Mouse (Mus musculus) lung, postnatal 4 days (tissue): Measurements from ENCODE around the gene Gabrq.

ENCODE experiments used
- DNase-seq, 2 experiments: peaks; one replicate each; pipeline ENCODE4 v3.0.0; 2021

Gabrq gene

DNA sequence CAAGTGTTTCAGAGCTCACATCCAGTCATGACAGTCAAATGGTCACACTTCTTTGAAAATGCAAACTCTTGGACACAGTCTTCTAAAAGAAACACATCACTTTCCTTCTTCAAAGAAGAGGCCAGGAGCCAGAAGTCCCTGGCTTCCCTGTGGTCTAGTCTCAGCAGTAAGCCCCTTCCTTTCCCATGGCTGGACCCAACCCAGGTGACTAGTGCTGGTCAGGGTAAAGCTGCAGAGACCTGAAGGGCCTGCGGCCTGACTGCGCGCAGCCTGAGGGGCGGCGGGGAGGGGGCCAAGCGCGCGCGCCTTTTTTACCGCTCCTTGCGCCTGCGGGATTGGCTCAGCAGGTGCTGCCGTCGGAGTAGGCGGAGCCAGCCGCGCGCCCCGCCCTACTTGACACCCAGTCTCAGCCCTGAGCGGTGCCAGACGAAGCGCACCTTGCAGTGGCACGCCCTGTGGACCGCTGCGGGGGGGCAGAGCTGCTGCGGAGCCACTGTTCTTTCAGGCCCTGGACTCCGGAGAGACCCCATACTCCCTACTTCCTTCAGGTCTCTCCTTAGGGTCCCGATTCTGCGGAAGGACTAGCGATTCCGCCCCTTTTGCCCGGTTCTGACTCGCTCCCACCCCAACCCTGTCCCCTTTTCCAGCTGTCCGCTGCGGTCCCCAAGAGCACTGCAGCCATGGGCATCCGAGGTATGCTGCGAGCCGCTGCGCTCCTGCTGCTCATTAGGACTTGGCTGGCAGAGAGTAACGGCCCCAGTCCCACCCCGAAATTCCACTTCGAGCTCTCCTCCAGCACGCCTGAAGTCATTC is at the start of gene Gabrq:
Gabrq (plus strand) TSS at position 403 of the 813 bp plus-strand sequence.
- DNase-seq = peak; percentile 27 to 43

DNA sequence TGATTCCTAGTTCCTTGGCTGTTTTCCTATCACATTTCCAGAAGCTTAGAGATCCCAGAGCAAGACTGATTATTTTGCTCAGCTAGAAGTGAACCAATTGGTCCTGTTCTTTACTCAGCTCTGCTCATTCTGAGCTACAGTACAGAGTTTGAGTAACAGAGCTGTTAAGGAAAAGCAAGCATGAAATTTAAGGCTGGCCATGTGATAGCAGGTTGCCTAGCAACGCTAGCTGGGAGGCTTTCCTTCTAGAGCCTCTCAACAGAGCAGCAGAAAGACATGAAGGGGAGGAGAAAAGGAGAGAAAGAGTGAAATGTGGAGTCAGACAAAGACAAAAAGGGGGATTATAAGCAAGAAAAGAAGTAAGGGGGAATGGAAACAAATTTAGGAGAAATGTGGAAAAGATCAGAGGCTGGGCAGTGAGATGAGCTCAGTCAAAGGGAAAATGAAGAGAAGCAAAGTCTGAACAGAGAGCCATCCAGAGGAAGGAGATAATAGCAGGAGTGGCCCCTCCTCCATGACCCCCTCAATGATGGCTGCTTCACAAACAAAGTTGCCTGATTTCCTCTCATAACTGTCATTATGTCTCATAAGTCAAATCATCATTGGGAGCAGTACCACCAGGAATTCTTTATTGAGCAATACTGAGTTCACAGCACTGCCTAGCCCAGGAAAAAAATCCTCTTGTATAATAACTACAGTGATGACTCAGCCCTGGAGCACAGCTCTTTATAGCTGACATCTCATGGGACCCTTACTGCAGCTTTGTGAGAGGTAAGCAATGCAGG is 36.0 kb upstream of the Gabrq start:
- DNase-seq = no peak

GRCm38 (mm10) chrX:72789558-72789871 is 35.5 kb upstream of the Gabrq start:
- DNase-seq = no peak

DNA sequence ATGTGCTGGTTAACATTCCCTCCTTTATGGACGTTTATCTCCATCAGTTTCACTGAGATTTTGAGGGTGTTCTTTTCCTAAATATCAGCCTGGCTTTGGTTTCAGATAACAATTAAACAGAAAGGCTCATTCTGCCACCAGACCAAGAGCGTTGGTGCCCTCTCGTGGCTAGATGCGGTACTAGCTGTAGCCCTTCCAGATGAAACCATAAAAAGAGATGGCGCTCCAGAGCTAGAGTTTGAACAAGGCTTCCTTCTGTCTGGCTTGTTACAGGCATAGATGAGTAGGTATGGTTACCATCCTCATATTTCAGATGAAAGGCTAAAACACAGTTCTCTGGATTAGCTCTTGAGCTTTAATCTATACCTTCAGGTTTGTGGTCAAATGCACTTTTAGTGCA is 5.4 kb upstream of the Gabrq start:
- DNase-seq = peak; percentile 51 to 75

DNA sequence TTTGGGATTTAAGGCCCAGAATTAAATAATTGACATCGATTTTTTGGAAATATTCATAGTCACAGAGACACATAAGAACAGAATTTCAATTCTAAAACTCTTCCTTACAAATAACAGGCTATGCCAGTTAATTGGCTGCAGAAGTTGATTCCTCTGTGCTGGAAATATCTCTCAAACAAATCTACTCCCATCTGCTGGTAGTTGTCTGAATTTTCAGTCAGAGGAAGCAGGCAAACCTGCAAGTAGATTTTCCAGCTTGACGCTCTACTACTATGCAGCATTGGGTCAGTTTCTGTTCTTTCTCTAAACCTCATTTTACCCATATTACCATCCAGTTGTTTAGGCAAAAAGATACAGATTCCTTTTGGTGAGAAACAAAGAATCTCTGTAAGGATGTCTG is 1.7 kb upstream of the Gabrq start:
- DNase-seq = no peak

GRCm38 (mm10) chrX:72825589-72825905 is 569 bp downstream of the Gabrq start:
- no peak for DNase-seq
